Mouse (Mus musculus) brain, embryonic 18.5 days (tissue): Measurements from ENCODE around the gene Ankrd13c.
A peak's percentile ranks its signal among the peaks of the same experiment; 100 is the strongest.
"Not testable (repeated sequence)": the region's sequence is repeated elsewhere in the genome, so short reads cannot be mapped to it uniquely, and the experiment has no call there.

Source experiments
- DNase-seq: peaks from one replicate; pipeline ENCODE4 v3.0.0-alpha.2; 2012; ENCODE audit warnings: low read depth, low spot score

The Ankrd13c gene

DNA sequence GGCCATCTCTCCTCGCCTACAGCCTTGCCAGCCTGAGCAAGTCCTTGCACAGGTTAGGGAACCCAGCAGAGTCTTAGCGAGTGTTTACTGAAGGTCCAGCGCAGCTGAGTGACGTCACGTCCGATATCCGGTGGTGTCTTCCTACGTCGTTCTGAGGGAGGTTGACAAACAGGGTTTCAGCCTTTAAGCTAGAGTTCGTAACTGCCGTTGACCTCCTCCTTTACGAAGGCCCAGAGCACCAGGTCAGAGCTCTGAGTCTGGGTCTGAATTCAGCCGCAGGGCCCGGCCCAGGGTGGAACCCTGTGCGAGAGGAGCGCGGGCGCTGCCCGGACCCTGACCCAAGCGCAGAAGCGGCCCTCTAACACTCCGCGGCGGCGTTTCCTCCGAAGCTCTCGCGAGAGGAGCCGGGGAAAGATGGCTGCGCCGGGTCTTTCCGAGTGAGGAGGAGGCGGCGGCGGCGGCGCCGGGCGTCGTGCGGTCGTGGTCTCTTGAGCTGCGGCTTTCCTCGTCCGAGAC lies at the start of gene Ankrd13c:
Gene Ankrd13c, plus strand, starts transcription at position 397 of the 516 bp plus-strand sequence.
- DNase-seq = peak; percentile 89

GRCm38 (mm10) chr3:157897645-157898044 lies 49.4 kb upstream of the Ankrd13c start:
- no peak for DNase-seq

DNA sequence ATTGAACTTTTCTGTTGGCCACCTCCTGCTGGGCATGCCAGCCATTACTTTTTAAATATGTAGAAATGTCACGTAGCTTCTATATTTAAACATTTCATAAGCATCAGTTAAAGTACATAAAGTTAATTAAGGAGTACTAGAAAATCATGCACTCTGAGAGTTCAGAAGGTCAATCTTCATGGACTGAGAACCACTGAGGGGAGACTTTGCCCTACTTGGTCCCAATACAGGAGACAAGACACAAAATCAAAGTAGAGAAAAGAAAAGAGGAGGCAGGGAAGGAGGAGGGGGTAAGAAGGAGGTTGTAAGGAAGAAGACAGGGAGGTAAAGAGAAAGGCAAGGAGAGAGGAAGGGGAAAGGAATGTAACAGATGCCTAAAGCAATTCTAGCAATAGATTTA lies 47.1 kb upstream of the Ankrd13c start:
- DNase-seq = no peak

- DNase-seq = no peak
Measured at GRCm38 (mm10) chr3:157901721-157902120, 45.3 kb upstream of the Ankrd13c start.

GRCm38 (mm10) chr3:157908166-157908565 lies 38.9 kb upstream of the Ankrd13c start:
- DNase-seq = no peak

DNA sequence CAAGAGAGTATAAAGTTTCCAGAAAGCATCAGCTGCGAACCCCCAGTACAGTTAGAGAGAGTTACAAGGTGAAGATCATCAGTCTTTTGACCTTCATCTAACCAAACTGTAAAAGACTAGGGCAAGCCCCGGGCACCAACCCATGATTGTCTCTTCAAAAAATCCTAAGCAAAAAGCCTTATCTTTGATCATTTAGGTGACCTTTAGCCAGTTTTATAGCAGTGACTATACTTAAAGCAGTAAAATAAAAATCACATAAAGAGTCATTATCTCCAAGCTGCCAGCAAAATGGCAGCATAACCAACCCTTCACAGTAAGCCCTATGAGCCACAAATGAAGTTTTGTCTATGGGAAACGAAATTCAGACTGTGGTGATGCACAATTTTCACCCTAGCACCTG lies 36.8 kb upstream of the Ankrd13c start:
- DNase-seq = no peak

DNA sequence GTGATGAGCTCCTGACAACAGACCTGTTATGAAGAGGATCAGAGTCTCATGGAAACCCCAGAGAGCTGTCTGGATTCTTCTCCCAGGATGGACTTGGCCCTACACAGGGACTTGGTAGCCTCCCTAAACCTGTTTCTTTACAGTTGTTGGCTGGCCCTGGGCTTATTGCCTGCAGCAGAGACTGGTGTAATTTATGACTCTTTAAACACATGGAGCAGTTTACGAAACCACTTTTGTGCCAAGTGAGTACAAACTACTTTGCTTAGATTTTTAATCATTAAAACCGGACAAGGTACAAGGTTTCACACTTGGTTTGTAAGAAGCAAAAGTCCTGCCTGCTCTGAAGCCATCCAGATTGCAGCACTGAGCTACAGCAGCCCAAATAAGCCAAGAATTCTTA lies 34.9 kb upstream of the Ankrd13c start:
- DNase-seq = no peak

GRCm38 (mm10) chr3:157916336-157916735 lies 30.7 kb upstream of the Ankrd13c start:
- no peak for DNase-seq

DNA sequence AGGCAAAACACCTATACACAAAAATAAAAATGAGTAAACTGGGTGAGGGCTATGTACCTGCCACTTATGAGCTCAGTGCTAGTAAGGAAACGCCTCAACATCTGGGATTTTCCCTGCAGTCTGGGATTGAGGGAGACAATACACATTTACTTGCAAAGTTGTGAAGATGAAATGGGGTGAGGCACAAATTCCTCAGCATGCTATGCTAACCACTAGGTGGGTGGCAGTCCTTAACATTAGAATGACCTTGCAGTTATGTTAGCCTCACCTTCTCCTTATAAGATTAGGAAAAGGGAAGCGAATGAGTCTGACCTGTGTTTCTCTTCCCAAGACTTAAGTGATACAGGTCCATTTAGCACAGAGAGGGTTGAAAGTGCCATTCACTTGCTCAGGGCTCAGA lies 25.7 kb upstream of the Ankrd13c start:
- DNase-seq = no peak

DNA sequence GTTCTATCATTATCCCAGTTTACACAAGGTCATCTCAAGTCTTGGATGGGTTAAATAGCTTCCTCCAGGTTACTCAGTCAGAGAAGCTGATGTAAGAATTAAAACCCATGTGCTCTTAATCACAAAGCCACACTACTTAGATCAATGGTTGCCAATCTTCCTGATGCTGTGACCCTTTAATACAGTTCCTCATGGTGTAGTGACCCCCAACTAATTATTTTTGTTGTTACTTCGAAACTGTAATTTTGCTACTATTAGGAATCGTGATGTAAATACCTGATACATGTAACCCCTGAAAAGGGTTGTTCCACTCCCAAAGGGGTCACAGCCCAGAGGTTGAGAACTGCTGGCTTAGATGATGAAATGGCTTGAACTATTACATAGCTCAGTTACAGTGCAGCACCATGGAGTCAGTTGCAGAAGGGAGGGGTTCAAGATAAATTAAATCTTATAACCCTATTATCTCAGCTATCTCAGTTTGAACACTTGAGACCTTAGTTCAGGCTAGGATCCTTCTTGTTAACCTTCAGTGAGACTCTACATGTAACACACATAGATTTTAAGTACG lies 23.7 kb upstream of the Ankrd13c start:
- no peak for DNase-seq

GRCm38 (mm10) chr3:157924692-157925328 lies 22.2 kb upstream of the Ankrd13c start, which contains the start of gene Cth:
Cth (minus strand) TSS chr3:157925077.
- DNase-seq = peak; percentile 63

GRCm38 (mm10) chr3:157925706-157926510 lies 21.1 kb upstream of the Ankrd13c start:
- DNase-seq = no peak

GRCm38 (mm10) chr3:157926761-157927160 lies 20.3 kb upstream of the Ankrd13c start:
- DNase-seq = no peak

GRCm38 (mm10) chr3:157928731-157929130 lies 18.3 kb upstream of the Ankrd13c start:
- no peak for DNase-seq

DNA sequence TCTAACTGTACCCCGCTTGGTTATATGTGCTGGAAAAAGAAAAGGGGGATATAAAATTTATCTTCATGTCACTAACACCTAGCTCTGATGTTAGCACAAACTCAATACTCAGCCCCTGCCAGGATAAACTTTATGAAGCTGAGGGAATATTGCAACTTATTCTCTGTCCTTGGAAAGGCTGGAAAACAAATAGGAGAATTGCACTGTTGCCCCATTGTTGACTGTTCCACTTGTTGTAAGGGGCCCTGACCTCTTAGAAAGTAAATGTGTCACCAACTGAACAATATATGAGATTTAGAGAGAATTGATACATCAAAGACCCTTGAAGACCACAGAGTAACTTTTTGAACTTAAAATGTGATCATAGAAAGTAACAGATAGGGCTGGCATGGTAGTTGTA lies 17.6 kb upstream of the Ankrd13c start:
- DNase-seq = no peak

- no peak for DNase-seq
Measured at GRCm38 (mm10) chr3:157931592-157931991, 15.4 kb upstream of the Ankrd13c start.

- DNase-seq = no peak
Measured at GRCm38 (mm10) chr3:157932074-157932473, 15.0 kb upstream of the Ankrd13c start.

GRCm38 (mm10) chr3:157933223-157933622 lies 13.8 kb upstream of the Ankrd13c start:
- not testable (repeated sequence) for DNase-seq

DNA sequence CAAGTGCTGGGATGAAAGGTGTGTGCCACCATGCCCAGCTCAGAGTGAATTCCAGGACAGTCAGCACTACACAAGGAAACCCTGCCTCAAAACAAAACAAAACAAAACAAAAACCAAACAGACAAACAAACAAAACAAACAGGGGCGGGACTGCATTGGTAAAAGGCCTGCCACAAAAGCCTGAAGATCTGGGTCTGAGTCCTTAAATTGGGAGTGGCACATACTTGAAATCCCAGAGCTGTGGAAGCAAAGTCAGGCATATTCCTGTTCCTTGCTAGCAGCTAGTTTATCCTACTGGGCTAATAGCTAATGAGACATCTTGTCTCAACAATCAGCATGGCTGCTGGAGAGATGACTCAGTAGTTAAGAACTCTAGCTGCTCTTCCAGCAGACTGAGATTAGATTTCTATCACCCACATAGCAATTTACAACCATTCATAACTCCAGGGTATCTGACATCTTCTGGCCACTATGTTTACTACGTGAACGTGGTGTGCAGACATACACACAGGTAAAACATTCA lies 12.7 kb upstream of the Ankrd13c start:
- no peak for DNase-seq

GRCm38 (mm10) chr3:157938585-157938984 lies 8.5 kb upstream of the Ankrd13c start:
- DNase-seq = no peak

GRCm38 (mm10) chr3:157947383-157948280 lies 593 bp downstream of the Ankrd13c start:
- DNase-seq = no peak
